Mouse (Mus musculus) liver, adult (tissue): ENCODE data around the gene Syne1.

Experiments
- GATA4 ChIP-seq: IDR thresholded peaks from 2 replicates; pipeline ENCODE4 v1.6.1; 2014; ENCODE audit warnings: mild to moderate bottlenecking, low read length; ENCODE audit not compliant: insufficient replicate concordance

Syne1 gene

GRCm38 (mm10) chr10:5309961-5310713 is 241.1 kb downstream of the Syne1 start:
- no peak for TF ChIP-seq GATA4

- TF ChIP-seq GATA4 = no peak
Measured at GRCm38 (mm10) chr10:5309398-5309797, 241.9 kb downstream of the Syne1 start.

GRCm38 (mm10) chr10:5305555-5305954 is 245.7 kb downstream of the Syne1 start:
- no peak for TF ChIP-seq GATA4

GRCm38 (mm10) chr10:5295291-5295891 is 255.9 kb downstream of the Syne1 start:
- TF ChIP-seq GATA4 = no peak

GRCm38 (mm10) chr10:5289575-5289909 is 261.7 kb downstream of the Syne1 start:
- no peak for TF ChIP-seq GATA4

- TF ChIP-seq GATA4 = no peak
Measured at GRCm38 (mm10) chr10:5288716-5289574, 262.3 kb downstream of the Syne1 start.

- TF ChIP-seq GATA4 = no peak
Measured at GRCm38 (mm10) chr10:5288262-5288661, 263.0 kb downstream of the Syne1 start.

- TF ChIP-seq GATA4 = no peak
Measured at GRCm38 (mm10) chr10:5275769-5276168, 275.5 kb downstream of the Syne1 start.

GRCm38 (mm10) chr10:5270641-5271040 is 280.6 kb downstream of the Syne1 start:
- TF ChIP-seq GATA4 = no peak

GRCm38 (mm10) chr10:5264418-5264817 is 286.9 kb downstream of the Syne1 start:
- no peak for TF ChIP-seq GATA4

GRCm38 (mm10) chr10:5262636-5263035 is 288.6 kb downstream of the Syne1 start:
- TF ChIP-seq GATA4 = no peak

- no peak for TF ChIP-seq GATA4
Measured at GRCm38 (mm10) chr10:5256686-5257085, 294.6 kb downstream of the Syne1 start.

GRCm38 (mm10) chr10:5253752-5254151 is 297.5 kb downstream of the Syne1 start:
- no peak for TF ChIP-seq GATA4

GRCm38 (mm10) chr10:5250702-5251101 is 300.6 kb downstream of the Syne1 start:
- no peak for TF ChIP-seq GATA4

GRCm38 (mm10) chr10:5239680-5240079 is 311.6 kb downstream of the Syne1 start:
- TF ChIP-seq GATA4 = no peak

- no peak for TF ChIP-seq GATA4
Measured at GRCm38 (mm10) chr10:5236926-5237325, 314.4 kb downstream of the Syne1 start.
